Mouse (Mus musculus) T-helper 2 cell (primary cell): ENCODE data around the gene Usp18.

Experiments
- in situ Hi-C: fragments of 300-600 bp; cut with MboI, MseI; formaldehyde crosslinking; loops from one replicate; pipeline ENCODE4 v1.15.1; 2025; ENCODE audit warnings: high pct_unique_total_duplicates

The Usp18 gene

GRCm38 (mm10) chr6:121245127-121246036 is at the start of gene Usp18:
Gene Usp18 (plus strand): TSS chr6:121245906.
- in situ Hi-C loops = loop anchor here (25.0 kb wide), 1 partner anchor 1567 kb away; the partner anchor contains the start of genes Foxj2 and Slc2a3

- in situ Hi-C loops = no loop called here
These were observed 47.8 kb upstream of the Usp18 start for GRCm38 (mm10) chr6:121197807-121198365.

- in situ Hi-C loops = no loop called here
These were observed 45.2 kb upstream of the Usp18 start for GRCm38 (mm10) chr6:121200458-121200857.

- in situ Hi-C loops = no loop called here
These were observed 43.7 kb upstream of the Usp18 start for GRCm38 (mm10) chr6:121202026-121202425.

- in situ Hi-C loops = no loop called here
These were observed 39.2 kb upstream of the Usp18 start for GRCm38 (mm10) chr6:121206481-121206880.

GRCm38 (mm10) chr6:121209584-121209983 is 36.1 kb upstream of the Usp18 start:
- in situ Hi-C loops = no loop called here

- in situ Hi-C loops = no loop called here
These were observed 35.4 kb upstream of the Usp18 start, which contains the start of gene Tuba8 for GRCm38 (mm10) chr6:121210149-121210925. Gene Tuba8 (plus strand): TSS chr6:121210696.

GRCm38 (mm10) chr6:121210926-121211289 is 34.8 kb upstream of the Usp18 start:
- in situ Hi-C loops = no loop called here

GRCm38 (mm10) chr6:121211743-121212142 is 34.0 kb upstream of the Usp18 start:
- in situ Hi-C loops = no loop called here

GRCm38 (mm10) chr6:121212988-121213387 is 32.7 kb upstream of the Usp18 start:
- in situ Hi-C loops = no loop called here

- in situ Hi-C loops = no loop called here
These were observed 31.5 kb upstream of the Usp18 start for GRCm38 (mm10) chr6:121214221-121214620.

GRCm38 (mm10) chr6:121214667-121215330 is 30.9 kb upstream of the Usp18 start:
- in situ Hi-C loops = no loop called here

- in situ Hi-C loops = no loop called here
These were observed 30.4 kb upstream of the Usp18 start for GRCm38 (mm10) chr6:121215336-121215735.

GRCm38 (mm10) chr6:121215896-121216295 is 29.8 kb upstream of the Usp18 start:
- in situ Hi-C loops = no loop called here

- in situ Hi-C loops = no loop called here
These were observed 29.0 kb upstream of the Usp18 start for GRCm38 (mm10) chr6:121216589-121217255.

- in situ Hi-C loops = no loop called here
These were observed 27.7 kb upstream of the Usp18 start for GRCm38 (mm10) chr6:121218002-121218401.

GRCm38 (mm10) chr6:121219406-121219805 is 26.3 kb upstream of the Usp18 start:
- in situ Hi-C loops = no loop called here

- in situ Hi-C loops = no loop called here
These were observed 25.5 kb upstream of the Usp18 start for GRCm38 (mm10) chr6:121220181-121220580.

GRCm38 (mm10) chr6:121221876-121222597 is 23.7 kb upstream of the Usp18 start:
- in situ Hi-C loops = no loop called here

- in situ Hi-C loops = no loop called here
These were observed 22.7 kb upstream of the Usp18 start for GRCm38 (mm10) chr6:121223001-121223400.
